Mouse (Mus musculus) neural tube, embryonic 11.5 days (tissue): ENCODE data around the gene Supt3. TPM values are rescaled to one million over a fixed set of nuclear protein-coding genes. Genes with fewer than 3 reads are reported as not detected.

ENCODE experiments used
- ATAC-seq: fragments of 200-750 bp; cut with Nextera tagmentation; 2 replicates; pipeline ENCODE4 v1.8.0; 2017; ENCODE audit warnings: moderate number of reproducible peaks, mild to moderate bottlenecking, moderate TSS enrichment, moderate library complexity; ENCODE audit not compliant: insufficient read depth, low FRiP score, low TSS enrichment
- DNase-seq: peaks from one replicate; pipeline ENCODE4 v3.0.0-alpha.2; 2015; ENCODE audit warnings: low spot score
- H3K27ac ChIP-seq: fragments of 300-500 bp; sonication (generic); 2 replicates; pipeline ENCODE4 v1.5.1; 2014; ENCODE audit warnings: low read depth, mild to moderate bottlenecking, low read length
- H3K27me3 ChIP-seq: fragments of 300-500 bp; sonication (generic); 2 replicates; pipeline ENCODE4 v1.6.1; 2014; ENCODE audit warnings: mild to moderate bottlenecking, low read length, mixed read lengths; ENCODE audit not compliant: control insufficient read depth, insufficient read depth
- H3K36me3 ChIP-seq: fragments of 300-500 bp; sonication (generic); 2 replicates; pipeline ENCODE4 v1.6.1; 2014; ENCODE audit warnings: mild to moderate bottlenecking, low read length, moderate library complexity, mixed read lengths; ENCODE audit not compliant: control insufficient read depth, insufficient read depth
- H3K4me1 ChIP-seq: fragments of 300-500 bp; sonication (generic); 2 replicates; pipeline ENCODE4 v1.6.1; 2014; ENCODE audit warnings: low read length, mixed read lengths; ENCODE audit not compliant: control insufficient read depth, insufficient read depth
- H3K4me2 ChIP-seq: fragments of 300-500 bp; sonication (generic); 2 replicates; pipeline ENCODE4 v1.6.1; 2014; ENCODE audit warnings: low read depth, mild to moderate bottlenecking, moderate library complexity
- H3K4me3 ChIP-seq: fragments of 300-500 bp; sonication (generic); 2 replicates; pipeline ENCODE4 v1.5.1; 2014; ENCODE audit warnings: low read depth, low read length
- H3K9ac ChIP-seq: fragments of 300-500 bp; sonication (generic); 2 replicates; pipeline ENCODE4 v1.6.1; 2014; ENCODE audit warnings: mild to moderate bottlenecking, low read length
- H3K9me3 ChIP-seq: fragments of 300-500 bp; sonication (generic); 2 replicates; pipeline ENCODE4 v1.6.1; 2016; ENCODE audit warnings: low read length; ENCODE audit not compliant: control insufficient read depth
- WGBS: fragments of 180-500 bp; shearing (Covaris S2); extraction: QIAGEN DNeasy Blood & Tissue Kit; methylation state at CpG from one replicate; pipeline ENCODE4 v1.1.7; 2014; 5-methylcytosine and 5-hydroxymethylcytosine counted together
- polyA plus RNA-seq: library from polyadenylated mRNA; unstranded; fragments of >200 nt; fragmentation: Nextera tagmentation; extraction: Ambion mirVana; gene quantifications from 2 replicates; pipeline ENCODE4 v1.2.1, GENCODE M21; 2014

Gene Supt3
- 23.4 and 23.8 TPM in 2 replicates for polyA plus RNA-seq

- Histone ChIP-seq H3K9ac (peak within 1 kb of the TSS; percentile 93), H3K9me3 (no peaks in the 10 kb centered on the region), H3K27me3 (no peaks in the 10 kb centered on the region), H3K4me1 (no peaks in the 10 kb centered on the region), H3K4me2 (peak within 1 kb of the TSS; percentile 67), H3K27ac (peak within 1 kb of the TSS; percentile 63), H3K36me3 (no peaks in the 10 kb centered on the region), H3K4me3 (peak within 1 kb of the TSS; percentile 84)
- ATAC-seq: peak; percentile 94
- WGBS: under 1% methylated on average over 37 of the region's 40 CpGs
- peak; percentile 98 for DNase-seq
Measured at GRCm38 (mm10) chr17:44776738-44777270, at the start of gene Supt3. TSS of gene Supt3 (plus strand) at chr17:44777152.

DNA sequence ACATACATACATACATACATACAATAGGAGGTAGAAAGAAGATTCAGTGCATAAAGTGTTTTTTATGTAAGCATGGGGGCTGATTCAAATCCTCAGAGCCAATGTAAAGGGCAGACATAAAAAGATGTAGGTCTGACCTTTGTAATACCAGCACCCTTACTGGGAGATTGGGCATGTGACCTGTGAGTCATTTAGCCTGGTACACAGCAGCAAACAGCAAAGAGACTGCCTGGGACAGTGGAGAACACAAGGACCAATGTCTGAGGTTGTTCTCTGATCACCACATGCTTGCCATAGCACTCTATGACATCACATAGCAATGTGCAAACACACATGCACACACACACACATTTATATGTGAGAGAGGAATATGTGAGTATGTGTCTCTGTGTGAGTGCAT is 49.3 kb upstream of the Supt3 start:
- no peak for DNase-seq
- Histone ChIP-seq H3K9me3 (no peaks in the 10 kb centered on the region), H3K4me2 (no peak overlapping the region), H3K4me1 (no peaks in the 10 kb centered on the region), H3K9ac (no peak overlapping the region), H3K36me3 (no peaks in the 10 kb centered on the region), H3K27me3 (peaks cover 8% of the 10 kb centered on the region), H3K4me3 (no peak overlapping the region), H3K27ac (no peak overlapping the region)
- ATAC-seq: no peak

- Histone ChIP-seq H3K4me3 (no peak overlapping the region), H3K27me3 (peaks cover 13% of the 10 kb centered on the region)
- no peak for DNase-seq
Measured at GRCm38 (mm10) chr17:44728464-44728863, 48.5 kb upstream of the Supt3 start.

DNA sequence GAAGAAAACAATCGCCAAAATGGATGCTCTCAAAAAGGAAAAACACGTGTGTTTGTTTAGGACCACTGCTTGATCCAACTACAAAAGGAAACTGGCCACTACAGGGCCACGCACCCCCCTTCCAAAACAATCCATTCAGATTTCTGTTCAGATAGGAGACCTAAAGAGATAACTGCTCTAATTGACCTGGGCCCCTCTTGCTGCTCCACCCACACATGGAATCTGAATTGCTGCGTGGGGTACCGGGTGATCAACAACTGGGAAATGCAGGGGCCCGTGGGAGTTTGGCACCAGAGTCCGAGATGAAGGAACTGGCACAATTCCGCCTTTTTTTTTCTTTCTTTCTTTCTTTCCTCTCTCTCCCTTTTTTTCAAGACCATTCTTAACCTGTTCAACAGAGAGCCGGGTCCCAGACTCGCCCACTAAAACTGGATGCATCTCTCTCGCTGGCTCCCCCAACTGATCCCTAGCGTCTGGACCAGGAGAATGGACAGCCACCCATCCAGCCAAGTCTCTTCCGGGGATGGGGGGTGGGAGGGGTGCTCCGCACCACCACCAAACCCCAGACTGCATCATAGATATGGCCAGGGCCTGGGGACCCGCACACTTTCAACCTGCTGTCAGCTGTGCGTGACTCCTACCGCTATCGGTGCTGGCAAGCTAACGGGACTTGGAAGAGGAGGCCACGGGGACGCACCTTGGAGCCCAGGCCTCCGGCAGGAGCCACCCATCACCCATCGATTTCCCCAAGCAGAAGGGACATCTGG is 43.2 kb upstream of the Supt3 start:
- no peak overlapping the region for H3K27ac ChIP-seq
- DNase-seq (peak; percentile 38), ATAC-seq (no peak)
- H3K4me2 ChIP-seq: peak overlapping the region; percentile 93
- H3K36me3 ChIP-seq: no peaks in the 10 kb centered on the region
- no peaks in the 10 kb centered on the region for H3K9me3 ChIP-seq
- no peak overlapping the region for H3K9ac ChIP-seq
- whole genome bisulfite sequencing: under 1% methylated on average over 23 of the region's 23 CpGs
- peaks cover 62% of the 10 kb centered on the region for H3K27me3 ChIP-seq
- peaks cover 12% of the 10 kb centered on the region for H3K4me1 ChIP-seq
- peak overlapping the region; percentile 56 for H3K4me3 ChIP-seq

More at GRCm38 (mm10) chr17:44728464-44728863, 48.5 kb upstream of the Supt3 start:
- Histone ChIP-seq H3K27ac (no peak overlapping the region), H3K4me2 (no peak overlapping the region), H3K9ac (no peak overlapping the region), H3K36me3 (no peaks in the 10 kb centered on the region), H3K4me1 (0 out of 2 replicates have a peak, but pooled peaks cover under 1% of the 10 kb centered on the region), H3K9me3 (no peaks in the 10 kb centered on the region)
- ATAC-seq: no peak
- WGBS: 57% methylated on average over 2 of the region's 2 CpGs

DNA sequence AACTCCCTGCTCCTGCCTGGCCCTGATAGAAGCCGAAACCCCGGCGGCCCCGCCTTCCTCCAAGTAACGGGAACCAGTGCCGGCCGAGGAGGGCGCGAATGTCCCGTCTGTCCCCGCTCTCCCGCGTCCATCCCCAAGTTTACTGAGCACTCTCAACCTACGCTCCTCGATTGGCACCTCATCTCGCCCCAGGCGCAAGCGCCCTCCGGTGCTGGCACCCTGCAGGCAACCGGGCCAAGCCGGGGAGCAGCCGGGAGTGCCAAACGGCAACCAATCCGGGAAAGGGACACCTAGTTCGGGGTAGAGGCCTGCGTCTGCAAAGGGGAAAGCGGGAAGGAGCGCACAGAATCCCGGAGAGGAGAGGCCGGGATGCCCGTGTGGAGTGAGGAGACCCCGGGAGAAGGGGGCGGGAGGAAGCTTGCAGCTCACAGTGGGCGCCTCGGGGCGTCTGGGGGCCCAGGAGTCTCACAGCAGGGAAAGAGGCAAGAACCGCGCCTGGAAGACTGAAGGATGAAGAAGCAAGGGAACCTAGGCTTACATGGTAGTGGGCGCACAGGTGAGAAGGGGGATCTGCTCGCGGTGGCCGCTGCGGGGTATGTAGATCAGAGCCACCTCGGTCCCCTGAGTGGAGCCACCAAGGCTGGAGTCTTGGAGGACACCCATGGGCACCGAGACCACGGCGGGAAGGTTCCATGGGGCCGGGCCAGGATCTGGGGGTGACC is 42.3 kb upstream of the Supt3 start:
- Histone ChIP-seq H3K9me3 (no peaks in the 10 kb centered on the region), H3K36me3 (no peaks in the 10 kb centered on the region), H3K4me1 (peaks cover 12% of the 10 kb centered on the region), H3K4me3 (peak overlapping the region; percentile 56), H3K9ac (peak overlapping the region; percentile 68), H3K27ac (no peak overlapping the region), H3K27me3 (peaks cover 71% of the 10 kb centered on the region), H3K4me2 (peak overlapping the region; percentile 93)
- peak; percentile 56 for DNase-seq
- WGBS: under 1% methylated on average over 47 of the region's 48 CpGs
- peak; percentile 36; the same call in 1 of the 2 replicates for ATAC-seq

DNA sequence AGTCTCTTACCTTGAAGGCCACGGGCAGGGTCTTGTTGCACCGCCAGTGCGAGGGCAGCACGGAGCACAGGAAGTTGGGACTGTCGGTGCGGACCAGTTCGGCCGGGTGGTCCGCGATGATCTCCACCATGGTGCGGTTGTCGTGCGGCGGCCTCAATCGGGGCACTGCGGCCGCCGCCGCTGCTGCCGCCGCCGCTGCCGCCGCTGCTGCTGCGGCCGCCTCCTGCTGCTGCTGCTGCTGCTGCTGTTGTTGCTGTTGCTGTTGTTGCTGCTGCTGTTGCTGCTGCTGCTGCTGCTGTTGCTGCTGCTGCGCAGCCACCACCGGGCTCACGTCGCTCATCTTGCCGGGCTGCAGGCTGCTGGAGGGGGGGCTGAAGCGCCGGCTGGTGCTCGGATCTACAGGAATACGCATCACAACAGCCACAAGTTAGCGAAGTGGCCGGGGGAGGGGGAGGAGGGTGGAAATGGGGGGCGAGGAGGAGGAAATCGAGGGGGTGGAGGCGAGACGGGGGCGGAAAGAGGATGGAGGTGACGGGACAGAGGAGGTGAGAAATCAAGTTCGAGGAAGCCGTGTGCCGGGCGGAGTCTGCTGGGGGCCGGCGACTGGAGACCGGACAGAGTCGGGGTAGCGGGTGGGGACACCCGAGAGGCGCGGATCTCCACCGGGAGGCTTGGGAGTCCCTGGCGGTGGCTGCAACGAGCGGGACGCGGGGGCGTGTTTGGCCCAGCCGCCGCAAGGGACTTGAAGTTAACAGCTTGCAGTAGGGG is 41.5 kb upstream of the Supt3 start:
- H3K4me3 ChIP-seq: peak overlapping the region; percentile 56
- H3K4me2 ChIP-seq: peak overlapping the region; percentile 93
- DNase-seq (peak; percentile 53), ATAC-seq (peak; percentile 2; the same call in 1 of the 2 replicates)
- no peaks in the 10 kb centered on the region for H3K36me3 ChIP-seq
- peak overlapping the region; percentile 68 for H3K9ac ChIP-seq
- WGBS: under 1% methylated on average over 58 of the region's 64 CpGs
- H3K27me3 ChIP-seq: peaks cover 77% of the 10 kb centered on the region
- peaks cover 12% of the 10 kb centered on the region for H3K4me1 ChIP-seq
- no peaks in the 10 kb centered on the region for H3K9me3 ChIP-seq
- no peak overlapping the region for H3K27ac ChIP-seq

DNA sequence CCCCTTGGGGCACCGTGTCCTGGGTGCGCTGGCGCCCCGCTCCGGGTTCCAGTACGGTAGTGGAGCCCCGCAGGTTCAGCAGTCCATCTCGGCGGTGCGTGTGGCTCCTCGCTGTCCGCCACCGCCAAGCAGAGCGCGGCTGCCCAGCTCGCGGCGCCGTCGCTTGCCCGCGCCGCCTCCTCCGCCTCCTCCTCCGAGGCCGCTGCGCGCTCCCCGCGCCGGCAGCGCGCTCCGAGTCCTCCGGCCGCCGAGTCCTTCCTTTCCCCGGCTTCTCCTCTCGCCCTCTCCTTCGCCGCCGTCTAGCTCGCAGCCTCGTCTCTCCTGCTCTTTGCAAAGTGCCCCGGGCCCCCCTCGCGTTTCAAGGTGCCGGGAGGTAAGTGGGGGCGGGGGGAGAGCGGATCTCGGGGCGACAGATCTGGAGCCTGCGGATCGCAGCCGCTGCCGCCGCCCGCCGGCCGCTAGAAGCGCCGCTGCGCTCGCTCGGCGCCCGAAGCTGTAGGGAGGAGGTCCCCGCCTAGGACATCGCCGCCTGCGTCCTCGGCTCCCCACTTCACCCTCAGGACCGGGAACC is 40.9 kb upstream of the Supt3 start:
- H3K4me1 ChIP-seq: peaks cover 12% of the 10 kb centered on the region
- under 1% methylated on average over 60 of the region's 73 CpGs for WGBS
- ATAC-seq (peak; percentile 77), DNase-seq (peak; percentile 86)
- peaks cover 79% of the 10 kb centered on the region for H3K27me3 ChIP-seq
- H3K36me3 ChIP-seq: no peaks in the 10 kb centered on the region
- H3K9ac ChIP-seq: peak overlapping the region; percentile 68
- H3K27ac ChIP-seq: no peak overlapping the region
- H3K9me3 ChIP-seq: no peaks in the 10 kb centered on the region
- H3K4me3 ChIP-seq: peak overlapping the region; percentile 56
- H3K4me2 ChIP-seq: peak overlapping the region; percentile 93
